32 mouse cellular contexts compared by ENCODE assay signal in the genomic region with DNA sequence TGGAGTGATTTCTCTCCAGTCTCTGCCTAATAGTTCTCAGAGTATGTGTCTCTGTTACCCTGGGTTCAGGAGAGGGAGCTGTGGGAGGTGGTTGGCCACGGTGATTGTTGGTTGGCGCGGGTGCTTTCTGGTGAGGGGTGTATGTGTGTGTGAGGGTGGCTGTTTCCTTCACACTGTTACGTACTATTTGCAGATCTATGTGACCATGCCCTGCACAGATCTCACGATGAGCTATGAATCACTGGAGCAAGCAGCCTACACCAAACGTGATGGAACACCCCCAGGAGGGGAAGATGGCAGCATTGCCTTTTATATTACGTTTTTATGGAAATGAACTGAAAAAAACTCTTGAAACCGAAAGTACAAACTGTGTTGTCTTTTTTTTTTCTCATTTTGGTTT. TPM values are rescaled to one million over a fixed set of nuclear protein-coding genes. Genes with fewer than 3 reads are reported as not detected.
DNase-seq lines count a peak whose midpoint lies in the region; ATAC-seq and TF ChIP-seq lines count a peak whose summit lies in the region.
"Had no signal": no experiment of that assay in that cellular context is flagged by ENCODE, and none has a peak within 500 bp of the region (broad histone marks: within the 10 kb centered on the region; RNA-seq: fewer than 3 reads in every experiment).

No protein-coding gene starts in this region.

- TF ChIP-seq CTCF in CH12.LX (conservative IDR thresholded peaks at IDR 0.05 in 1 of 2, IDR thresholded peaks at IDR 0.05 in 1 of 2; ENCODE audit: low read depth in 2 of 2, low read length in 2 of 2) = no peak

- TF ChIP-seq RAD21 in CH12.LX (IDR thresholded peaks at IDR 0.05; ENCODE audit: low read depth, low read length) = no peak

- no peak for TF ChIP-seq EP300 in CH12.LX (IDR thresholded peaks at IDR 0.05; ENCODE audit: low read length)

- in situ Hi-C loops in CH12.LX (cut with MboI; ENCODE audit: low pct_ligation_motif_present, low pct_unique_long_range_greater_than_20kb, low sequenced_read_pairs) = no loop called here

- 0 out of 2 replicates have a peak overlapping the region, but pooled peaks have one; percentile 3 for H3K4me3 ChIP-seq in midbrain, embryonic 10.5 days
- H3K4me3 ChIP-seq in midbrain, embryonic 14.5 days (replicated peaks; ENCODE audit: low read depth, low read length) = no peak overlapping the region
- no peak overlapping the region for H3K4me3 ChIP-seq in CH12.LX (replicated peaks in 1 of 3; ENCODE audit: low read depth in 2 of 3, low read length in 2 of 3, poor library complexity in 1 of 3)
- H3K4me3 ChIP-seq: embryonic facial prominence, embryonic 13.5 days; embryonic facial prominence, embryonic 15.5 days; erythroblast, embryonic 14.5 days; forebrain, embryonic 10.5 days; forebrain, embryonic 12.5 days had no signal

- H3K9me3 ChIP-seq in midbrain, embryonic 10.5 days (replicated peaks) = no peaks in the 10 kb centered on the region
- H3K9me3 ChIP-seq in midbrain, embryonic 14.5 days (ENCODE audit: control insufficient read depth, low read length) = no peaks in the 10 kb centered on the region
- H3K9me3 ChIP-seq in CH12.LX (replicated peaks; ENCODE audit: low read length) = no peaks in the 10 kb centered on the region
- H3K9me3 ChIP-seq: embryonic facial prominence, embryonic 13.5 days; embryonic facial prominence, embryonic 15.5 days; forebrain, embryonic 10.5 days; forebrain, embryonic 12.5 days; G1E had no signal

- no peak overlapping the region for H3K4me2 ChIP-seq in midbrain, embryonic 14.5 days (ENCODE audit: low read length)
- H3K4me2 ChIP-seq in CH12.LX (ENCODE audit: insufficient read depth, low read depth, poor library complexity, severe bottlenecking) = no peak overlapping the region
- H3K4me2 ChIP-seq: embryonic facial prominence, embryonic 13.5 days; embryonic facial prominence, embryonic 15.5 days; forebrain, embryonic 12.5 days had no signal

- peak; percentile 69 for ATAC-seq in frontal cortex, adult (ENCODE audit: low TSS enrichment)
- no peak for ATAC-seq in midbrain, embryonic 14.5 days (ENCODE audit: low FRiP score, low TSS enrichment)
- ATAC-seq in megakaryocyte, adult 5-6 weeks (ENCODE audit: poor library complexity, severe bottlenecking) = no peak
- ATAC-seq: activated CD4-positive, CD25-positive, alpha-beta regulatory T cell, adult 4 months; CD4-positive, CD25-positive, alpha-beta regulatory T cell, adult 4 months; forebrain, embryonic 14.5 days; forebrain, embryonic 16.5 days; Patski had no signal

- TF ChIP-seq POLR2A in CH12.LX (IDR thresholded peaks at IDR 0.05; ENCODE audit: low read depth, low read length) = no peak

- H3K27me3 ChIP-seq in midbrain, embryonic 10.5 days (ENCODE audit: low read depth, poor library complexity, severe bottlenecking) = no peaks in the 10 kb centered on the region
- H3K27me3 ChIP-seq in midbrain, embryonic 14.5 days (ENCODE audit: control insufficient read depth, insufficient read depth, low read length) = no peaks in the 10 kb centered on the region
- no peaks in the 10 kb centered on the region for H3K27me3 ChIP-seq in CH12.LX (replicated peaks)
- H3K27me3 ChIP-seq: embryonic facial prominence, embryonic 13.5 days; embryonic facial prominence, embryonic 15.5 days; forebrain, embryonic 12.5 days; Patski had no signal

- H3K9ac ChIP-seq in midbrain, embryonic 14.5 days (replicated peaks; ENCODE audit: low read length) = no peak overlapping the region
- no peak overlapping the region for H3K9ac ChIP-seq in CH12.LX (ENCODE audit: insufficient read depth, low read depth)
- H3K9ac ChIP-seq: embryonic facial prominence, embryonic 13.5 days; embryonic facial prominence, embryonic 15.5 days; forebrain, embryonic 12.5 days had no signal

- H3K36me3 ChIP-seq in midbrain, embryonic 10.5 days = peaks cover 59% of the 10 kb centered on the region
- peaks cover 40% of the 10 kb centered on the region for H3K36me3 ChIP-seq in midbrain, embryonic 14.5 days (ENCODE audit: control insufficient read depth, insufficient read depth, low read length)
- H3K36me3 ChIP-seq in CH12.LX (replicated peaks in 1 of 2; ENCODE audit: control insufficient read depth in 1 of 2, insufficient read depth in 1 of 2, low read length in 1 of 2) = peaks cover 22 to 41% of the 10 kb centered on the region in 2 experiments

- whole genome bisulfite sequencing in midbrain, embryonic 10.5 days = 93% methylated on average over 8 of the region's 8 CpGs
- 98% methylated on average over 8 of the region's 8 CpGs for WGBS in midbrain, embryonic 14.5 days

- peaks cover 3% of the 10 kb centered on the region; the same call in 1 of the 2 replicates for H3K79me2 ChIP-seq in CH12.LX (replicated peaks; ENCODE audit: control insufficient read depth, extremely low read depth, insufficient read depth, poor library complexity, severe bottlenecking)

- H3K4me1 ChIP-seq in midbrain, embryonic 10.5 days = peaks cover 17% of the 10 kb centered on the region
- H3K4me1 ChIP-seq in midbrain, embryonic 14.5 days (ENCODE audit: control insufficient read depth, insufficient read depth, low read length) = peaks cover 12% of the 10 kb centered on the region
- H3K4me1 ChIP-seq in CH12.LX (ENCODE audit: control insufficient read depth in 1 of 2, insufficient read depth in 2 of 2) = peaks cover 2 to 10% of the 10 kb centered on the region in 2 experiments; a peak in 2 of 4 replicates

- no peak for DNase-seq in frontal cortex, postnatal 25 days (ENCODE audit: low spot score in 2 of 2)
- no peak for DNase-seq in midbrain, embryonic 10.5 days (ENCODE audit: low spot score)
- DNase-seq in midbrain, embryonic 14.5 days = no peak
- DNase-seq in CH12.LX (ENCODE audit: extremely low read depth) = no peak
- peak; percentile 70 for DNase-seq in brain, adult 2 months (ENCODE audit: low read depth, low spot score)
- no peak for DNase-seq in urinary bladder, adult 18-20 months (ENCODE audit: low spot score in 2 of 2)
- DNase-seq: adrenal gland, adult 8-10 months; adrenal gland, postnatal 14 days; adrenal gland, postnatal 36 days; B cell, adult 2 months; cerebellum, adult 11 months; cerebellum, adult 18-20 months; cerebellum, adult 8-10 months; cerebellum, adult 9-11 months; cerebellum, postnatal 14 days; cerebellum, postnatal 36 days; embryo, embryonic 11 days had no signal

- dilution Hi-C loops in CH12.LX (cut with MboI; ENCODE audit: extremely low pct_ligation_motif_present, extremely low pct_unique_long_range_greater_than_20kb, low sequenced_read_pairs) = no loop called here

- no peak overlapping the region for H3K27ac ChIP-seq in midbrain, embryonic 10.5 days (replicated peaks)
- H3K27ac ChIP-seq in midbrain, embryonic 14.5 days (replicated peaks; ENCODE audit: low read depth, low read length) = no peak overlapping the region
- H3K27ac ChIP-seq in CH12.LX (ENCODE audit: insufficient read depth, low read depth) = no peak overlapping the region
- H3K27ac ChIP-seq: embryonic facial prominence, embryonic 13.5 days; embryonic facial prominence, embryonic 15.5 days; forebrain, embryonic 10.5 days; forebrain, embryonic 12.5 days had no signal

TF ChIP-seq in CH12.LX, 34 proteins besides CTCF, POLR2A, EP300 and RAD21:
- TF ChIP-seq SMC3 (IDR thresholded peaks at IDR 0.05; ENCODE audit: low read depth, low read length) (no peak), ZNF384 (IDR thresholded peaks at IDR 0.05; ENCODE audit: low read depth, low read length) (peak; percentile 59)

RNA-seq across cellular contexts. Expression of gene Cnpy2, which starts 4.6 kb away (rescaled TPM):
- 245 and 259 TPM in 2 replicates for polyA plus RNA-seq in midbrain, embryonic 10.5 days (2016; fragmentation: Nextera tagmentation; extraction: Ambion mirVana)
- polyA plus RNA-seq in midbrain, embryonic 14.5 days (2014; fragmentation: Nextera tagmentation; extraction: Ambion mirVana) = 193 and 194 TPM in 2 replicates
- total RNA-seq in CH12.LX (2012; rRNA removed) (91.0 and 111 TPM in 2 replicates), CH12.LX (2014; rRNA removed) (64.9 and 72.0 TPM in 2 replicates)
- polyA plus RNA-seq in CH12.LX (2012; ENCODE audit: insufficient read length, low read depth) = 98.9 and 107 TPM in 2 replicates
- 73.3 and 78.6 TPM in 2 replicates for total RNA-seq in megakaryocyte, adult 5-6 weeks (2015)
- 81.0 and 84.5 TPM in 2 replicates for total RNA-seq in megakaryocyte, adult 5-6 weeks (2017)

RNA-seq across cellular contexts. Expression of gene Cs, which starts 10.7 kb away (rescaled TPM):
- polyA plus RNA-seq in midbrain, embryonic 10.5 days (2016; fragmentation: Nextera tagmentation; extraction: Ambion mirVana) = 237 and 248 TPM in 2 replicates
- 221 and 247 TPM in 2 replicates for polyA plus RNA-seq in midbrain, embryonic 14.5 days (2014; fragmentation: Nextera tagmentation; extraction: Ambion mirVana)
- total RNA-seq in CH12.LX (2012; rRNA removed) (145 and 149 TPM in 2 replicates), CH12.LX (2014; rRNA removed) (131 and 137 TPM in 2 replicates)
- 214 and 240 TPM in 2 replicates for polyA plus RNA-seq in CH12.LX (2012; ENCODE audit: insufficient read length, low read depth)
- 158 and 160 TPM in 2 replicates for total RNA-seq in megakaryocyte, adult 5-6 weeks (2015)
- 95.0 and 116 TPM in 2 replicates for total RNA-seq in megakaryocyte, adult 5-6 weeks (2017)

RNA-seq across cellular contexts. Expression of gene Pan2, which starts 23.7 kb away (rescaled TPM):
- 43.3 and 50.2 TPM in 2 replicates for polyA plus RNA-seq in midbrain, embryonic 10.5 days (2016; fragmentation: Nextera tagmentation; extraction: Ambion mirVana)
- 18.5 and 23.0 TPM in 2 replicates for polyA plus RNA-seq in midbrain, embryonic 14.5 days (2014; fragmentation: Nextera tagmentation; extraction: Ambion mirVana)
- total RNA-seq in CH12.LX (2012; rRNA removed) (8.1 and 11.0 TPM in 2 replicates), CH12.LX (2014; rRNA removed) (9.4 and 10.6 TPM in 2 replicates)
- polyA plus RNA-seq in CH12.LX (2012; ENCODE audit: insufficient read length, low read depth) = 16.1 and 18.5 TPM in 2 replicates
- total RNA-seq in megakaryocyte, adult 5-6 weeks (2015) = 17.3 and 17.7 TPM in 2 replicates
- 14.0 and 14.9 TPM in 2 replicates for total RNA-seq in megakaryocyte, adult 5-6 weeks (2017)

RNA-seq across cellular contexts. Expression of gene Il23a, which starts 28.3 kb away (rescaled TPM):
- polyA plus RNA-seq in midbrain, embryonic 10.5 days (2016; fragmentation: Nextera tagmentation; extraction: Ambion mirVana) = not detected in 2 replicates
- polyA plus RNA-seq in midbrain, embryonic 14.5 days (2014; fragmentation: Nextera tagmentation; extraction: Ambion mirVana) = 0.22 TPM in 1 of 2 replicates, not detected in the other
- total RNA-seq in CH12.LX (2012; rRNA removed) (1.2 and 3.6 TPM in 2 replicates), CH12.LX (2014; rRNA removed) (0.32 and 0.41 TPM in 2 replicates)
- 0.30 and 0.49 TPM in 2 replicates for polyA plus RNA-seq in CH12.LX (2012; ENCODE audit: insufficient read length, low read depth)
- total RNA-seq in megakaryocyte, adult 5-6 weeks (2015) = not detected in 2 replicates
- total RNA-seq in megakaryocyte, adult 5-6 weeks (2017) = 0.12 TPM in 1 of 2 replicates, not detected in the other
- total RNA-seq: adrenal gland, adult 18-20 months; adrenal gland, postnatal 14 days; adrenal gland, postnatal 36 days had no signal
- polyA plus RNA-seq: activated CD4-positive, CD25-positive, alpha-beta regulatory T cell, adult 4 months; CD4-positive, CD25-positive, alpha-beta regulatory T cell, adult 4 months; embryonic facial prominence, embryonic 11.5 days; erythroblast, embryonic 14.5 days; forebrain, embryonic 10.5 days; forebrain, embryonic 12.5 days; forebrain, embryonic 14.5 days had no signal

RNA-seq across cellular contexts. Expression of gene Coq10a, which starts 42.0 kb away (rescaled TPM):
- polyA plus RNA-seq in midbrain, embryonic 10.5 days (2016; fragmentation: Nextera tagmentation; extraction: Ambion mirVana) = 13.2 and 18.8 TPM in 2 replicates
- 50.5 and 53.0 TPM in 2 replicates for polyA plus RNA-seq in midbrain, embryonic 14.5 days (2014; fragmentation: Nextera tagmentation; extraction: Ambion mirVana)
- total RNA-seq in CH12.LX (2012; rRNA removed) (8.4 and 11.1 TPM in 2 replicates), CH12.LX (2014; rRNA removed) (5.7 and 7.7 TPM in 2 replicates)
- polyA plus RNA-seq in CH12.LX (2012; ENCODE audit: insufficient read length, low read depth) = 8.6 and 12.1 TPM in 2 replicates
- total RNA-seq in megakaryocyte, adult 5-6 weeks (2015) = 22.6 and 24.4 TPM in 2 replicates
- 14.1 and 19.2 TPM in 2 replicates for total RNA-seq in megakaryocyte, adult 5-6 weeks (2017)
